Mouse (Mus musculus): ENCODE data around the gene Fam149b. TPM values are rescaled to one million over a fixed set of nuclear protein-coding genes. Genes with fewer than 3 reads are reported as not detected.
"Not testable (repeated sequence)": the region's sequence is repeated elsewhere in the genome, so short reads cannot be mapped to it uniquely, and the experiment has no call there.

The Fam149b gene
- 14.5 to 42.0 TPM (median 34.5 TPM) in 3 replicates for total RNA-seq (2017)

- ATAC-seq (replicated peaks; ENCODE audit: insufficient number of reproducible peaks, low FRiP score, low TSS enrichment, poor library complexity, severe bottlenecking) = peak; percentile 98
Observed at GRCm38 (mm10) chr14:20347991-20348541, at the start of gene Fam149b, which contains the start of gene Ecd. Gene Fam149b, plus strand, starts transcription at chr14:20348162. Gene Ecd, minus strand, starts transcription at chr14:20348121.

DNA sequence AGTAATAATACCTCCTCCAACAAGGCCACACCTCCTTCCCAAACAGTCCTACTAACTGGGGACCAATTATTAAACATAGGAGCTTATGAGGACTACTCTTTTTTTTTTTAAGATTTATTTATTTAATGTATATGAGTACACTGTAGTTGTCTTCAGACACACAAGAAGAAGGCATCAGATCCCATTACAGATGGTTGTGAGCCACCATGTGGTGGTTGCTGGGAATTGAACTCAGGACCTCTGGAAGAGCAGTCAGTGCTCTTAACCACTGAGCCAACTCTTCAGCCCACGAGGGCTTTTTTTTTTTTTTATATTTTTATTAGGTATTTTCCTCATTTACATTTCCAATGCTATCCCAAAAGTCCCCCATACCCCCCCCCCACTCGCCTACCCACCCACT is 42.9 kb upstream of the Fam149b start:
- not testable (repeated sequence) for ATAC-seq (replicated peaks; ENCODE audit: insufficient number of reproducible peaks, low FRiP score, low TSS enrichment, poor library complexity, severe bottlenecking)

- ATAC-seq (replicated peaks; ENCODE audit: insufficient number of reproducible peaks, low FRiP score, low TSS enrichment, poor library complexity, severe bottlenecking) = no peak
Observed at GRCm38 (mm10) chr14:20315137-20315536, 32.8 kb upstream of the Fam149b start.

GRCm38 (mm10) chr14:20319420-20319819 is 28.5 kb upstream of the Fam149b start:
- ATAC-seq (replicated peaks; ENCODE audit: insufficient number of reproducible peaks, low FRiP score, low TSS enrichment, poor library complexity, severe bottlenecking) = no peak

- ATAC-seq (replicated peaks; ENCODE audit: insufficient number of reproducible peaks, low FRiP score, low TSS enrichment, poor library complexity, severe bottlenecking) = no peak
Observed at GRCm38 (mm10) chr14:20324196-20324595, 23.8 kb upstream of the Fam149b start.

DNA sequence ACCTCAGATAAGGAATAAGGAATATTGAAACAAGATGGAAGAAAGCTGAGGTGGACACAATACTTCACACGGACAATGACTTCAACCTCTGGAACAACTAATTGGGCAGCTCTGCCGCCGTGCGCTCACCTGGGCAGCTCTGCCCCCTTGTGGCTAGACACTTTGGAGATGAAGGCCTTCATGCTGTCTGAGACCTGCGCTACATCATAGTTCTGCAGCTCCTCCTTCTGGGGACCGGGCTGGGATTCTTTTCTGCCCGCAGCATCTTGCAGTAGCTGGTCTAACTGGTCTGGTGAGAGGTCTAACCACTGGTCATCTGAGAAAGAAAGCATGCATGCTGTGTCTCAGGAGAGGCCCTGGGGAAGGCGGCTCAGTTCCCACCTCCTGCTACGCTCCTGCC is 19.5 kb upstream of the Fam149b start:
- ATAC-seq (replicated peaks; ENCODE audit: insufficient number of reproducible peaks, low FRiP score, low TSS enrichment, poor library complexity, severe bottlenecking) = no peak

GRCm38 (mm10) chr14:20331316-20331715 is 16.6 kb upstream of the Fam149b start:
- ATAC-seq (replicated peaks; ENCODE audit: insufficient number of reproducible peaks, low FRiP score, low TSS enrichment, poor library complexity, severe bottlenecking) = no peak

GRCm38 (mm10) chr14:20339415-20339814 is 8.5 kb upstream of the Fam149b start:
- no peak for ATAC-seq (replicated peaks; ENCODE audit: insufficient number of reproducible peaks, low FRiP score, low TSS enrichment, poor library complexity, severe bottlenecking)

GRCm38 (mm10) chr14:20340149-20340548 is 7.8 kb upstream of the Fam149b start:
- 0 out of 2 replicates have a peak, but pooled peaks have one; percentile 50 for ATAC-seq (replicated peaks; ENCODE audit: insufficient number of reproducible peaks, low FRiP score, low TSS enrichment, poor library complexity, severe bottlenecking)

DNA sequence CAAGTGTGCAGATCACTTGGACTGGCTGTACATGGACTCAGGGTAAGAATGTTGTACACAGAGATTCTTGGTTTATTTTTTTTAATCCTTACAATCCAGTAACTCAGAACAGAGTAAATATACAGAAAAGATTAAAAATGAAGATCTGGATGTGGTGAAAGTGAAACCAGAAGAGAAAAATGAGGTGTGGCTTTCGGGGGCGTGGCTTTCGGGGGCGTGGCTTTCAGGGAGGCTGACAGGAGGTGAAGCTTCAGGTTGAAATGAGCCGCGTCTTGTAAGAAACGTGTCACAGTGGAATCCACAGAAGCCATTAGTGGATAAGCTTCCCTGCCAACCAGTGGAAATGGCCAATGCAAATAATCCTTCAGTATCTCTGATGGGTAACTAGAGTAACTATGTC is 7.1 kb upstream of the Fam149b start:
- ATAC-seq (replicated peaks; ENCODE audit: insufficient number of reproducible peaks, low FRiP score, low TSS enrichment, poor library complexity, severe bottlenecking) = no peak

DNA sequence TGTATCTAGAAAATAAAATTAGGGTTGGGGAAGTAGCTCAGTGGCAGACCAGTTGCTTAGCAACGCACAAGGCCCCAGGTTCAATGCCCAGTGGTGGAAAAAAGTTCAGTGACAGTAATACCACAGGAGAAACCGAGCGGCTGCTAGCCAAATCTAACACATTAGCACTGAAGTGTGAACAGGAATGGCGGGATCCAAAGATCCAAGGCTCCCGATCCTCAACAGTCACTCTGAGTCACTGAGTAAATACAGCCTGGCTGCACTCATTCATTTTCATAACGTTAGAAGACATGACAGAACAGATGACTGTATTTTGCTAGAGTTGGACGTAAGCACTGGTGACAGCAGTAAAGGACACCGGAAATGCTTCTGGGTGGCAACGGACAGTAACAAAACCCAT is 2.1 kb upstream of the Fam149b start:
- no peak for ATAC-seq (replicated peaks; ENCODE audit: insufficient number of reproducible peaks, low FRiP score, low TSS enrichment, poor library complexity, severe bottlenecking)

DNA sequence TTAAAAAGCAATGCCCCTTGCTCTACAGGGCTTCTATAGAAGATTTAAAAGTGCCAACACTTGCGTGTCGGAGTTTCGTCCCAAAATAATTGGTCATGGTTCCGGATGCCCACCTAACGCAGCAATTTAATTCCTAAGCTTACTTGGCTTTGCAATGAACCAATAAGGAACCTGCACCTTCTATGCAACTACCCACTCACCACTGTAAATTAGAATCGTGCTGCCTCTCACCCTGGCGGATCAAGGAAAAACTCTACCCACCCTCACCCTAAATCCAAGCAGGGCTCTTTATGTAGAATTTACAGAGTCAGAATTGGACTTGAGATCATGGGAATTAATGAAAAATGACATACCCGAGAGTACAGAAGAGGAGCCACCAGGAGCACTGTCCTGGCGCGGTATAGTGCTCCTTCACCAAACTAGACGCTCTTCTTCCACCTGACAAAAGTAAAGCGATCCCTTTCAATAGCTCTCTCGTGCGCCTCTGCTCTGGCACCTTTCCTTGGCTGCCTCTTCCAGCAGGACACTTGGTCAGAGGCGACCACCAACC is 446 bp upstream of the Fam149b start:
- 0 out of 2 replicates have a peak, but pooled peaks have one; percentile 8 for ATAC-seq (replicated peaks; ENCODE audit: insufficient number of reproducible peaks, low FRiP score, low TSS enrichment, poor library complexity, severe bottlenecking)

DNA sequence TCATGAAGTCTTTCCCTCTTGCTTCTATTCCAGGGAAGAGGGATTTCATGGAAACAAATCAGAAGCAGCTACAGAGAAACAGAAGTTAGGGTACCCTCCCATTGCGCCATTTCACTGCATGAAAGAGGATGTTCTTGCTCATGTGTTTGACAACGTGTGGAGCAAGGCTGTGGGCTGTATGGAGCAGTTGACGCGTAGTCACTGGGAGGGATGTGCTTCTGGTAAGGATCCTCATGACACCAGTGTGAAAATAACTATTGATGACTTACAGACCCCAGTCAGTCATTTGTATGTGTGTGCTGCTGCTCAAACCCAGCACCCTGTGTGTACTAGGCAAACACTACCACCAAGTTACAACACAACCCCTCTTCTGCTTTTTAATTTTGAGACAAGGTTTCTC is 15.3 kb downstream of the Fam149b start:
- peak; percentile 87 for ATAC-seq (replicated peaks; ENCODE audit: insufficient number of reproducible peaks, low FRiP score, low TSS enrichment, poor library complexity, severe bottlenecking)

DNA sequence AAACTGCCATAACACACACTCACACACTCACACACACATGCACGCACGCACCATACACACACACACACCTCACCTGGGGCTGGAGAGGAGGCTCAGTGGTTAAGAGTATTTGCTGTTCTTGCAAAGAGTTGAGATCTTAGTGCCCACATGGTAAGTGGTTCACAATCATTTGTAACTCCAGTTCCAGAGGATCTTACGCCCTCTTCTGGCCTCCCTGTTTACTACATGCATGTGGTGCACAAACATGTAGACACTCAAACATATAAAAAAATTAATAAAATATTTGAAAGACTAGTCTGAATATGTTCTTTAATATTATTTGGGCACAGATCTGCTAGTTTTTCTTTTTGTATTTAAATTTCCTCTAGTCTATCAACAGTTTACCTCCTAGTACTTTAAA is 20.3 kb downstream of the Fam149b start:
- ATAC-seq (replicated peaks; ENCODE audit: insufficient number of reproducible peaks, low FRiP score, low TSS enrichment, poor library complexity, severe bottlenecking) = no peak

- ATAC-seq (replicated peaks; ENCODE audit: insufficient number of reproducible peaks, low FRiP score, low TSS enrichment, poor library complexity, severe bottlenecking) = peak; percentile 71
Observed at GRCm38 (mm10) chr14:20370798-20371197, 22.8 kb downstream of the Fam149b start.

- no peak for ATAC-seq (replicated peaks; ENCODE audit: insufficient number of reproducible peaks, low FRiP score, low TSS enrichment, poor library complexity, severe bottlenecking)
Observed at GRCm38 (mm10) chr14:20371854-20372253, 23.9 kb downstream of the Fam149b start.

- no peak for ATAC-seq (replicated peaks; ENCODE audit: insufficient number of reproducible peaks, low FRiP score, low TSS enrichment, poor library complexity, severe bottlenecking)
Observed at GRCm38 (mm10) chr14:20377112-20377521, 29.2 kb downstream of the Fam149b start.

- peak; percentile 91 for ATAC-seq (replicated peaks; ENCODE audit: insufficient number of reproducible peaks, low FRiP score, low TSS enrichment, poor library complexity, severe bottlenecking)
Observed at GRCm38 (mm10) chr14:20378313-20379061, 30.5 kb downstream of the Fam149b start.

- ATAC-seq (replicated peaks; ENCODE audit: insufficient number of reproducible peaks, low FRiP score, low TSS enrichment, poor library complexity, severe bottlenecking) = no peak
Observed at GRCm38 (mm10) chr14:20379087-20379640, 31.2 kb downstream of the Fam149b start.
